Mouse (Mus musculus) brown adipose tissue, adult 24 weeks (tissue): ENCODE results near the gene Snx33. TPM values are rescaled to one million over a fixed set of nuclear protein-coding genes. Genes with fewer than 3 reads are reported as not detected.
"Not testable (repeated sequence)": the region's sequence is repeated elsewhere in the genome, so short reads cannot be mapped to it uniquely, and the experiment has no call there.

ENCODE experiments used
- H3K27ac ChIP-seq: fragments of 200-500 bp; replicated peaks from 2 replicates; pipeline ENCODE4 v1.5.1; 2012; ENCODE audit warnings: low read depth, mild to moderate bottlenecking, low read length
- H3K4me1 ChIP-seq: fragments of 200-500 bp; 2 replicates; pipeline ENCODE4 v1.6.1; 2012; ENCODE audit warnings: low read length, mixed read lengths; ENCODE audit not compliant: control insufficient read depth, insufficient read depth, insufficient read length
- H3K4me3 ChIP-seq: fragments of 200-500 bp; 2 replicates; pipeline ENCODE4 v1.5.1; 2012; ENCODE audit warnings: low read depth, mild to moderate bottlenecking, low read length, moderate library complexity; ENCODE audit not compliant: insufficient read depth
- polyA plus RNA-seq: library from polyadenylated mRNA; stranded (reverse); fragments of >200 nt; gene quantifications from 2 replicates; pipeline ENCODE4 v1.2.4, GENCODE M21; 2012; ENCODE audit not compliant: missing spikeins, insufficient read depth, insufficient read length

The Snx33 gene
- polyA plus RNA-seq, result 5.9 and 6.8 TPM in 2 replicates

DNA sequence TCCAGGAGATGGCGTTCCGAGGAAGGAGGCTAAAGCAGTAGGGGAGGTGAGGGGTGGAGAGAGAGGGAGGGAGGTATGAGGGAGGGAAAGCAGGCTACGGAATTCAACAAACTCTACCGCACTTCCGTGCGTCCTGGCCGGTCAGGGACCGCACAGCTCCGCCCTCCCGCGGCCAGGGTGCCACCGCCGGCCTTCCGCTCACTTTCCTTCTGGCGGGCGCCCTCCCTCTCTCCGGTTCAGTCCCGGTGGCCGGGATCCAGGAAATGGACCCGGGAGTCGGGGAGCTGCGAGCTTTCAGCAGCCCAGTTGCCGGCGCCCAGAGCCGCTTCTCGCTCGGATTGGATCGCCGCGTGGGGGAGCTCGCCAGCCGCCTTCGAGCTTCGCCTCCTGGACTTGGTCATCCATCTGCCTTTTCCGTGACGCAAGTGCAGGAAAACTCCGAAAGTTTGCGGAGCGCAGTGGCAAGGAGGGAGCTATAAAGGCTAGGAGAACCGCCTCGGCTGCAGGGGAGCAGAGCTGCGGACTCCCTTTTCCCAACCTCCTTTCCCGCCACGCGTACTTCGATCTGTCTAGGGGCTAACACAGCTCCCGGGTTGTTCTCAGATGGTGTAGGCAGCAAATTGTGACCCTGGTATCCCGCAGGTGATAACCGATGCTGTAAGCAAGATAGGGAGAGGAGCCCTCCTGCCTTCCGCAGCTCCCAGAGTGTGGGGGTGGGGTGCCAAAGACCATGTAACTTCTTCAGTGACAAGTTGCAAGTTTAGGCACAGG, at the start of gene Snx33:
TSS of gene Snx33 (minus strand) at position 331 of the 771 bp plus-strand sequence.
- H3K4me3 ChIP-seq, result peak within 1 kb of the TSS; percentile 72
- H3K27ac ChIP-seq, result peak within 1 kb of the TSS; percentile 86
- peaks cover 29% of the 10 kb centered on the region for H3K4me1 ChIP-seq

DNA sequence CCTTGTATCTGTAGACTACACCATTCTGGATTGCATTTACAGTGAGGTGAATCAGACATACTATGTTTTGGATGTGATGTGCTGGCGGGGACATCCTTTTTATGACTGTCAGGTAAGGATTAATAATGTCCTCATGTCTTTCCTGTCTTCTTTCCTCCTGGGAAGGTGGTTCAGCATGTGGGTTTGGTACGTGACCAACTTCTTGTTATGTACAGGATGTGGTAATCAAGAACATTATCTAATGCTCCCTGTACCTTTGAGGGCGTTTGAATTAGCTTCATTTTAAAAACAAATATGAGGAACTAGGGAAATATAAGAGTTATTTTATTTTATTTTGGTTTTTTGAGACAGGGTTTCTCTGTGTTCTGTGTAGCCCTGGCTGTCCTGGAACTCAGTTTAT, 47.0 kb upstream of the Snx33 start:
- Histone ChIP-seq H3K4me1 (no peaks in the 10 kb centered on the region), H3K4me3 (no peak overlapping the region), H3K27ac (no peak overlapping the region)

DNA sequence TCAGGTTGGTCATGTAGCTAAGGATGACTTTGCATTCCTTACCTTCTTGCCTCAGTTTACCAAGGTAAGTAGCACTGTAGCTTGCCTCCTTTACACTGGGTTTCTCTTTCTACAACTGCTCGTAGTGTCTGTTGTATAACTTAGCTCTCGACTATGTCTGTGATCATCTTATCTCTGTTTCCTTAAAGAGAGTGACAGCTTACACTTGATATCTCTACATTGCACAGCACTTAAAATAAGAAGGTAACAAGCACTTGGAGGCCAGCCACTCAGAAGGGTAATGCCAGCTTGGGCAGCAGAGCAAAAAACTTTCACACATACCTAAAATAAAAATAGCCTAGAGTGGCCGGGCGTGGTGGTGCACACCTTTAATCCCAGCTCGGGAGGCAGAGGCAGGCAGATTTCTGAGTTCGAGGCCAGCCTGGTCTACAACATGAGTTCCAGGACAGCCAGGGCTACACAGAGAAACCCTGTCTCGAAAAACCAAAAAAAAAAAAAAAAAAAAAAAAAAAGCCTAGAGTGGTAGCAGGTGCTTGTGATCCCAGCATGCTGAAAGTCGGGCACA, 45.9 kb upstream of the Snx33 start:
- no peaks in the 10 kb centered on the region for H3K4me1 ChIP-seq
- H3K27ac ChIP-seq, result no peak overlapping the region
- H3K4me3 ChIP-seq, result no peak overlapping the region

DNA sequence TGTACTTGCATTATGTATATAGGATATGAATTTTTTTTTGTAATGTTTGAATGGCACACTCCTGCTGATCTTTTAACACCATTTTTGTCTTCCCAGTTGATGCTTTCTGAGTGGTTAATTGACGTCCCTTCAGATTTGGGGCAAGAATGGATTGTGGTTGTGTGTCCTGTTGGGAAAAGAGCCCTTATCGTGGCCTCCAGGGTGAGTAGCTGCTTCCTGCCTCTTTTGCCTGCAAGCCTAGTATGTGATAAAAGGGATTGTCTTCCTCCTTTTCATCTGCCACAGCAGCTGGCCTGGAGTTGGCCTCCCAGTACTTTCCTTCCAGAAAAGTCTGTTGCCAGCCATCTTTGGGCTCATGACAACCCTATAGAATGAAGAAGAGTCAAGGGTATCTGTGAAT, 42.0 kb upstream of the Snx33 start:
- no peak overlapping the region for H3K27ac ChIP-seq
- no peaks in the 10 kb centered on the region for H3K4me1 ChIP-seq

DNA sequence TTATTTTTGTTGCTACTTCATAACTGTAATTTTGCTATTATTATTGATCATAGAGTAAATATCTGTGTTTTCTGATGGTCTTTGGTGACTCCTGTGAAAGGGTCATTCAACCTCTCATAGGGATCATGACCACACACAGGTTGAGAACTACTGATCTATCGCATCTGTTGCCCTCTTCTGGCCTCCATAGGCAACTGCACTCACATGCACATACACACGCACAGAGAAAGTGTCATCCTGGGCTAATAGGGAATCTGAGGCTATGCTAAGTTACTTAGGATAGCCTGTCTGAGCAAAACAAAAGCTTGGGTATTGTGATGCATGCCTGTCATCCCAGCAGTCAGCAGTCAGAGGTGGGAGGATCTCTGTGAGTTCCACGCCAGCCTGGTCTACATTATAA, 33.4 kb upstream of the Snx33 start:
- H3K27ac ChIP-seq, result no peak overlapping the region
- no peak overlapping the region for H3K4me3 ChIP-seq
- no peaks in the 10 kb centered on the region for H3K4me1 ChIP-seq

More for the DNA sequence above, 42.0 kb upstream of the Snx33 start:
- no peak overlapping the region for H3K4me3 ChIP-seq

DNA sequence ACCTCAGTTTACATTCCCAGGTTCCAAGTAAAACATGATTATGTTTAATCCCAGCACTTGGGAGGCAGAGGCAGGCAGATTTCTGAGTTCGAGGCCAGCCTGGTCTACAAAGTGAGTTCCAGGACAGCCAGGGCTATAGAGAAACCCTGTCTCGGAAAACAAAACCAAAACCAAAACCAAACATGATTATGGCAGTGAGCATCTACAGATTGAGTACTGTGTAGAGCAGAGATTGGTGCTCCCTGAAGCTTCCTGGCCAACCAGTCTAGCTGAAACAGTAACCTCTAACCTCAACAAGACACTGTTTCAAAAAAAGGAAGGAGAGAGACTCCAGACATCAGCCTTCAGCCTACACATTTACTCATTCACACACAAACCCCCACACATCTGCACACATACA, 30.5 kb upstream of the Snx33 start:
- Histone ChIP-seq H3K4me1 (no peaks in the 10 kb centered on the region), H3K4me3 (no peak overlapping the region), H3K27ac (no peak overlapping the region)

DNA sequence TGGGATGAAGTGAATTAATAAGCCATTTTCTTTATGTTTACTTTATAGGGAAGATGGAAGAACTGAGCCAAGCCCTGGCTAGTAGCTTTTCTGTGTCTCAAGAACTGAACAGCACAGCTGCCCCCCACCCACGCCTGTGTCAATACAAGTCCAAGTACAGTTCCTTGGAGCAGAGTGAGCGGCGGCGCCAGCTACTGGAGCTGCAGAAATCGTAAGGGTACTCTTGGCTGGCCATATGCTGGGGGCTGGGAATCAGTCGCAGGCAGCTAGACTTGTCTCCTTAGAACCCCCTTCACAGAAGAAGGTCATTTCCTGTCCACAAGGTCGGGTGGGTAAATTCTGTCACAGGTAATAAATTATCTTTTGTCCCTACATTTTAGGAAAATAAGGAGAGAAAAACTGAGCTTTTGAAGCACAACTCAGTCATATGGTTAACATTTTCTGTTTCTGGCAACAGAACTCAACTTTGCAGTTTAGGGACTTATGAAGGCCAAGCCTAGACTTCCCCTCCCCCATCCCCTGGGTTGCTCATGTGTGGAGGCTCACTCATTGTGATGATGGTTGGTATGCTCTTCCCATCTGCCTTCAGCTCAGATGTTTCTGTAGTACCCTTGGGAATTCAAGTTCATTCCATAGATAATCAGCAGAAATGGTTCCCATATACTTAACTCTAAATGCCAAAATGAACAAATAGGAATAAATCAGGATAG, 28.9 kb upstream of the Snx33 start:
- Histone ChIP-seq H3K4me3 (no peak overlapping the region), H3K4me1 (no peaks in the 10 kb centered on the region), H3K27ac (no peak overlapping the region)

DNA sequence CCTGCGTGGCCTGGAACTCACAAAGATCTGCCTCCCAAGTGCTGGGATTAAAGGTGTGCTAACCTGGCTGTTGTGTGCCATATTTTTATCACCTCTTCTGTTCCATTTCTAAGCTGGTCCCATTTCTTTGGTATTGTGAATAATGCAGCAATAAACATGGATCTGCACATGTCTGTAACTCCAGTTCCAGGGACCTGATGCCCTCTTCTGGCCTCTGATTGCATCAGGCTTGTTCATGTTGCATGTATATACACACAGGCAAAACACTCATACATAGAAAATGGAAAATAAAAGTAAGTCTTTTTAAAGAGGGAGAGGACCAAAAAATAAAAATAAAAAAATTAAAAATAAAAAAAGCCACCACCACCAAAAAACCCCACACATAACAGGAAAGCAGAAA, 25.4 kb upstream of the Snx33 start:
- H3K4me1 ChIP-seq, result no peaks in the 10 kb centered on the region
- H3K4me3 ChIP-seq, result no peak overlapping the region
- no peak overlapping the region for H3K27ac ChIP-seq

DNA sequence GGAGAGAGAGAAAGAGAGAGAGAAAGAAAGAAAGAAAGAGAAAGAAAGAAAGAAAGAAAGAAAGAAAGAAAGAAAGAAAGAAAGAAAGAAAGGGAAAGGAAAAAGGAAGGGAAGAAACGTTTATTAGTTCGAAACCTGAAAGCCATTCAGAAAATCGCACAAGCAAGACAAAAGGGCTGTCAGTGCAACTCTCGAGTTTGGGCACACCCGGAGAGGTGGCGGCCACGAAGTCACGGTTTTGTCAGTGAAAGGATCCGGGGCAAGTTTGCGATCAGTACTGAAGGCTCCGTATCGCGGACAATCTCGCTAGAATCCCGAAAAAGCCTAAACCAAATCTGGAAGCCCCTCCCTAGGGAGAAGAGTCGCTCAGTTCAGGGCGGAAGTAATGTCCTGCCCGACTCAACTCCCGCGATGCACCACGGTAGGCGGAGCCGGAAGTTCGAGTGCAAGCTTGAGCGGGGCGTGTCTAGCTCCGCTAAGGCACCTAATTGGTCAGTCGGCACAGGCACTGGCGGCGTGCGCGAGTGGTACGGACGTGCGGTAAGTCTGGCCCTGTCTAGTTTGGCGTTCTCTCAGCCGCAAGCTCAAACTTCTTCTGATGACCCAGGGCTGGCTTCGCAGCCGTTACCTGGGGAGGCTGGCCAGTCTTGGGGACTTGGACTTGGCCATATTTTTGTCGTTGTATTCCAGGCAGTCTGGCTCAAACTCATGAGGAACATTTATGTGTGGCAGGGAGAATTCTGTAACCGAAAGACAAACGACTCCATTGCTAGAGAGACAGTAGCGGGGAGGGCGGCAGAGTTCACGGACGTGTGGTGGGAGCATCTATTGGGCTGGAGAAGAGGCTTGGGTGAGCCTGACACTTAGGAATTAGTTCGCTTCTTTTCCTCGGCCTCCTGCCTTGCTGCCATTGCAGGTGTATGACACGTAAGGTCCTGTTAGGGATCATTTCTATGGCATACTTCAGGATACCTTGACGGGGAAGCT, 22.5 kb upstream of the Snx33 start, which contains the start of gene Snupn:
TSS of gene Snupn (plus strand) at position 465 of the 987 bp plus-strand sequence.
- H3K27ac ChIP-seq, result peak within 1 kb of the TSS; percentile 93
- H3K4me1 ChIP-seq, result no peaks in the 10 kb centered on the region
- peak within 1 kb of the TSS; percentile 91 for H3K4me3 ChIP-seq

DNA sequence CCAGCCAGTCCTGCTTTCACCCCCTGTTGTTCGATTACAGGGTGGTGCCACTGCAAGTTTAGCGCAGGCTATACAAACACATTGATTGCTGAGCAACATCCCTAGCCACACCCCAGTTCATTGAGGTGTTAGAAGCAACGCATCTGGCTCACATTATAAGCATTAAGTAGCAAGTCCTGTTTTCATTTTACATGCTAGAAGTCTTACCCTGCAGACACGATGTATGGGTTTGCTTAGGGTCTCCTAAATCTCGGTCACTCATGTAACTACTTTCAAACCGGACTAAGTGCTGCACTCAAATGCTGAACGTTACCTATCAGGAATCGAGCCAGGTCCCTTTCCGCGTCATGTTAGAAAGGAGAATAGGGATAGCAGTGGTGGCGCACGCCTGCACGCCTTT, 21.6 kb upstream of the Snx33 start:
- Histone ChIP-seq H3K4me1 (no peaks in the 10 kb centered on the region), H3K4me3 (peak overlapping the region; percentile 12), H3K27ac (no peak overlapping the region)

DNA sequence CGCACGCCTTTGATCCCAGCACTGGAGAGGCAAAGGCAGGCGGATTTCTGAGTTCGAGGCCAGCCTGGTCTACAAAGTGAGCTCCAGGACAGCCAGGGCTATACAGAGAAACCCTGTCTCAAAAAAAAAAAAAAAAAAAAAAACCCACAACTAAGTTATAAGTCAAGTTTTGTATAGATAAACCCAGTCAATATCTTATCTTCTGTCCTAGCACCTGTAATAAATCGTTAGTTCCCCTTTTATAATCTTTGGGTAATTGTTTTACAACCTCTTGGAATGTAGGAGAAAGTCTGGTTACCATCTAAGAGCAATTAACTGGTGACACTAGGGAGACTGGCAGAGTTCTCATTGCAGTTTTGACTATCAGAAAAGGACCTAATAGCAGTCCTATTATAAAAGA, 20.5 kb upstream of the Snx33 start:
- H3K4me3 ChIP-seq, H3K4me1 ChIP-seq, H3K27ac ChIP-seq: not testable (repeated sequence)

DNA sequence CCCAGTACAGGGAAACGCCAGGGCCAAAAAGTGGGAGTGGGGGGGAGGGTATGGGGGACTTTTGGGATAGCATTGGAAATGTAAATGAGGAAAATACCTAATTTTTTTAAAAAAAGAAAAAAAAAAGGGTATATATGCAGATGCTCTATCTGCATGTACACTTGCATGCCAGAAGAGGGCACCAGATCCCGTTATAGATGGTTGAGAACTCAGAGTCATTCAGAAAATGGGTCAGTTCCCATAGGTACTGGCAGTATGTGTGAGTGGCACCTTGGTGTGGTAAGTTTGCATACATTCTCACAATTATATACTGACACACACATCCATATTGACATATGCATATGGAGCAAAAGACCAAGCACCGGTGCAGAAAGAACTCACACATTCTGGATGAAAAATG, 19.3 kb upstream of the Snx33 start:
- not testable (repeated sequence) for H3K27ac ChIP-seq, H3K4me3 ChIP-seq, H3K4me1 ChIP-seq

DNA sequence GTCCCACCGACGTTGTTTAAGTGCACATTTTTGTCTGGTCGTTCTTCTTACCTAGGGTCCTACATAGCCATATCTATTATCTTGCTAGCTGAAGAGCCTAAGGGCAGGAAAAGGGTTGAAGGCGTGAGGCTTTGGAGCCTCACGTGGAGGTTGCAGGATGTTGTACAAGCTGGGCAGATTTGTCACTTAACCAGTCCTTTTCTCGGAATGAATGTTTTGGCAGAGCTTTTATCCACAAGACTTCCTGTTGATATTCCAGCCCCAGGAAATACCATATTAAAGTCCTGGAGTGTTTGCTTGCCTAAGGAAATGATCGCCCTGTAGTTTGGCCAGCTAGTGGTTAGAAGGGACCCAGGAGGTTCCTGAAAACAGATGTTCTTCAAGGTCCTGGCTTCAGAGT, 10.2 kb upstream of the Snx33 start:
- Histone ChIP-seq H3K4me3 (peak overlapping the region; percentile 91), H3K4me1 (no peaks in the 10 kb centered on the region), H3K27ac (peak overlapping the region; percentile 90)

DNA sequence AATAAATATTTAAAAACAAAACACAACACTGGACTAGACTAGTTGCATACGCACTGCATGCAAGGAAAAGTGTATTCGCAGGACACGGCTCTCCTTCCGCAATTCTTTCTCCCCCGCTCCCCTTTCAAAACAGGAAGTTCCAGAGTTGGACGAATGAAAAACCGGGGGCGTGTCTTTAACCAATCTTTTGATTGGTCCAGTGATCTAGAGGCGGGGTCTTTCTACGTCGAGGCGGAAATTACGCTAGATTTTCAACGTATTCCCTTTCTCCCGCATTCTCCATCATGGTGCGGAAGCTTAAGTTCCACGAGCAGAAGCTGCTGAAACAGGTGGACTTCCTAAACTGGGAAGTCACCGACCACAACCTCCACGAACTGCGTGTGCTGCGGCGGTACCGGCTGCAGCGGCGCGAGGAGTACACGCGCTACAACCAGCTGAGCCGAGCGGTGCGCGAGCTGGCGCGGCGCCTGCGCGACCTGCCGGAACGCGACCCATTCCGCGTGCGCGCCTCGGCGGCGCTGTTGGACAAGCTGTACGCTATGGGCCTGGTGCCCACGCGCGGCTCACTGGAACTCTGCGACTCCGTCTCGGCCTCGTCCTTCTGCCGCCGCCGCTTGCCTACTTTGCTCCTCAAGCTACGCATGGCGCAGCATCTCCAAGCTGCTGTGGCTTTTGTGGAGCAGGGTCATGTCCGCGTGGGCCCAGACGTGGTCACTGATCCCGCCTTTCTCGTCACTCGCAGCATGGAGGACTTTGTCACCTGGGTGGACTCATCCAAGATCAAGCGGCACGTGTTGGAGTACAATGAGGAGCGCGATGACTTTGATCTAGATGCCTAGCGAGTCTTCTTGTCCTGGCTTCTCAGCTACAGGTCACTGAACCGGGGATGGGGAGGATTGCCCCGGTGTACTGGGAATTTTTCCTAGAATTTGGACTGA, 9.3 kb upstream of the Snx33 start, which contains the start of gene Imp3:
TSS of gene Imp3 (plus strand) at position 253 of the 938 bp plus-strand sequence.
- no peaks in the 10 kb centered on the region for H3K4me1 ChIP-seq
- H3K27ac ChIP-seq, result peak within 1 kb of the TSS; percentile 90
- peak within 1 kb of the TSS; percentile 91 for H3K4me3 ChIP-seq
